Mouse (Mus musculus) lung, postnatal 0 days (tissue): Measurements from ENCODE around the gene Lbx2. TPM values are rescaled to one million over a fixed set of nuclear protein-coding genes. Genes with fewer than 3 reads are reported as not detected.

Source experiments
- ATAC-seq: fragments of 200-750 bp; cut with Nextera tagmentation; 2 replicates; pipeline ENCODE4 v1.8.0; 2017; ENCODE audit warnings: moderate library complexity
- DNase-seq: peaks from one replicate; pipeline ENCODE4 v3.0.0-alpha.2; 2016; ENCODE audit warnings: low spot score
- H3K27ac ChIP-seq: fragments of 300-500 bp; sonication (generic); 2 replicates; pipeline ENCODE4 v1.5.1; 2014; ENCODE audit warnings: antibody characterized with exemption, mild to moderate bottlenecking, low read length, mixed read lengths
- H3K27me3 ChIP-seq: fragments of 300-500 bp; sonication (generic); replicated peaks from 2 replicates; pipeline ENCODE4 v1.6.1; 2014; ENCODE audit warnings: low read length, mixed read lengths; ENCODE audit not compliant: insufficient read depth
- H3K36me3 ChIP-seq: fragments of 300-500 bp; sonication (generic); 2 replicates; pipeline ENCODE4 v1.6.1; 2014; ENCODE audit warnings: low read length, mixed read lengths; ENCODE audit not compliant: insufficient read depth
- H3K4me1 ChIP-seq: fragments of 300-500 bp; sonication (generic); 2 replicates; pipeline ENCODE4 v1.6.1; 2014; ENCODE audit warnings: antibody characterized with exemption, low read depth, low read length, mixed read lengths; ENCODE audit not compliant: insufficient read depth
- H3K4me2 ChIP-seq: fragments of 300-500 bp; sonication (generic); replicated peaks from 2 replicates; pipeline ENCODE4 v1.6.1; 2014; ENCODE audit warnings: low read depth, mild to moderate bottlenecking, low read length, moderate library complexity, mixed read lengths
- H3K4me3 ChIP-seq: fragments of 300-500 bp; sonication (generic); 2 replicates; pipeline ENCODE4 v1.5.1; 2014; ENCODE audit warnings: low read depth, low read length
- H3K9ac ChIP-seq: fragments of 300-500 bp; sonication (generic); replicated peaks from 2 replicates; pipeline ENCODE4 v1.6.1; 2014; ENCODE audit warnings: low read depth, mild to moderate bottlenecking
- H3K9me3 ChIP-seq: fragments of 300-500 bp; sonication (generic); 2 replicates; pipeline ENCODE4 v1.6.1; 2016; ENCODE audit warnings: low read length, mixed read lengths
- CTCF ChIP-seq: IDR thresholded peaks from 2 replicates; pipeline ENCODE4 v1.5.1; 2016; ENCODE audit warnings: antibody characterized with exemption, mild to moderate bottlenecking
- EP300 ChIP-seq: IDR thresholded peaks from 2 replicates; pipeline ENCODE4 v1.6.1; 2016; ENCODE audit warnings: antibody characterized with exemption, mild to moderate bottlenecking, control low read depth
- WGBS: fragments of 180-500 bp; shearing (Covaris S2); extraction: QIAGEN DNeasy Blood & Tissue Kit; methylation state at CpG from one replicate; pipeline ENCODE4 v1.1.7; 2014; 5-methylcytosine and 5-hydroxymethylcytosine counted together
- polyA plus RNA-seq: library from polyadenylated mRNA; unstranded; fragments of >200 nt; fragmentation: Nextera tagmentation; extraction: Ambion mirVana; gene quantifications from 2 replicates; pipeline ENCODE4 v1.2.1, GENCODE M21; 2015

Gene Lbx2
- polyA plus RNA-seq, 1 experiment from 2014 or later, result 1.9 TPM

GRCm38 (mm10) chr6:83116373-83117164, 30.4 kb downstream of the Lbx2 start:
- Histone ChIP-seq H3K9me3 (no peaks in the 10 kb centered on the region), H3K4me2 (peak overlapping the region; percentile 93), H3K36me3 (no peaks in the 10 kb centered on the region), H3K9ac (peak overlapping the region; percentile 55; the same call in 1 of the 2 replicates), H3K27me3 (no peaks in the 10 kb centered on the region), H3K27ac (no peak overlapping the region), H3K4me1 (peaks cover 11% of the 10 kb centered on the region), H3K4me3 (peak overlapping the region; percentile 67)
- DNase-seq, result no peak
- no peak for ATAC-seq
- TF ChIP-seq CTCF (no peak), EP300 (no peak)
- 65% methylated on average over 11 of the region's 11 CpGs for WGBS

GRCm38 (mm10) chr6:83117165-83117438, 30.9 kb downstream of the Lbx2 start:
- Histone ChIP-seq H3K27ac (no peak overlapping the region), H3K9ac (no peak overlapping the region), H3K36me3 (no peaks in the 10 kb centered on the region), H3K27me3 (no peaks in the 10 kb centered on the region), H3K4me3 (no peak overlapping the region), H3K9me3 (no peaks in the 10 kb centered on the region), H3K4me1 (peaks cover 14% of the 10 kb centered on the region), H3K4me2 (no peak overlapping the region)
- 82% methylated on average over 4 of the region's 4 CpGs for WGBS
- no peak for ATAC-seq
- DNase-seq, result no peak
- no peak for TF ChIP-seq EP300
- TF ChIP-seq CTCF, result no peak

DNA sequence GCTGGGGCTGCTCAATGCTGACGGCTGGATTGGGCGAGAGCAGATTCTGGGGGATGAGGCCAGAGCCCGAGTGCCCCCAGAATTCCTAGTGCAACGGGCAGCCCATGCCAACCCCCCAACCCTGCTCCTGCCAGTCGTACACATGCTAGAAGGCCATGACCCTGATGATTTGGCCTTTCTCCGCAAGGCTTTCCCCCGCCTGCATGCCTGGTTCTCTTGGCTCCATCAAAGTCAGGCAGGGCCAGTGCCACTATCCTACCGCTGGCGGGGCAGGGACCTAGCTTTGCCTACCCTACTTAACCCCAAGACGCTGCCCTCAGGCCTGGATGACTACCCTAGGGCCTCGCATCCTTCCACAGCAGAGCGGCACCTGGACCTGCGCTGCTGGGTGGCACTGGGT, 31.4 kb downstream of the Lbx2 start:
- H3K9ac ChIP-seq, result no peak overlapping the region
- H3K36me3 ChIP-seq, result no peaks in the 10 kb centered on the region
- whole genome bisulfite sequencing, result 91% methylated on average over 13 of the region's 13 CpGs
- DNase-seq, result no peak
- no peak overlapping the region for H3K4me2 ChIP-seq
- H3K27me3 ChIP-seq, result no peaks in the 10 kb centered on the region
- H3K4me3 ChIP-seq, result no peak overlapping the region
- no peak overlapping the region for H3K27ac ChIP-seq
- no peak for TF ChIP-seq CTCF
- no peak for TF ChIP-seq EP300
- no peak for ATAC-seq
- H3K9me3 ChIP-seq, result no peaks in the 10 kb centered on the region
- H3K4me1 ChIP-seq, result peaks cover 15% of the 10 kb centered on the region

DNA sequence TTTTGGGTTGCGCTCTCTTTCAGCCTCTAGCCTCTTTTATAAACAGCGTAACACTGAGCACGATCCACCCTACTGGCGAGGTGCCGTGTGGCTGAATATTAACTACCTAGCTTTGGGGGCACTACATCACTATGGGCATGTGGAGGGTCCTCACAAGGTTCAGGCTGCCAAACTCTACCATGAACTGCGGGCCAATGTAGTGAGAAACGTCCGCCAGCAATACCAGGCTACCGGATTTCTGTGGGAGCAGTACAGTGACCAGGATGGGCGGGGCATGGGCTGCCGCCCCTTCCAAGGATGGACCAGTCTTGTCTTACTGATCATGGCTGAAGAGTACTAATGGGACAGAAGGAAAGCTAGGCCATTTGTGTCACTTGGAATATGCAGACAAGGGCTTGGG, 32.2 kb downstream of the Lbx2 start:
- H3K4me2 ChIP-seq, result no peak overlapping the region
- no peaks in the 10 kb centered on the region for H3K9me3 ChIP-seq
- no peaks in the 10 kb centered on the region for H3K36me3 ChIP-seq
- no peak for DNase-seq
- peaks cover 15% of the 10 kb centered on the region for H3K4me1 ChIP-seq
- 80% methylated on average over 11 of the region's 11 CpGs for WGBS
- TF ChIP-seq CTCF (no peak), EP300 (no peak)
- no peak overlapping the region for H3K4me3 ChIP-seq
- ATAC-seq, result no peak
- no peaks in the 10 kb centered on the region for H3K27me3 ChIP-seq
- H3K9ac ChIP-seq, result no peak overlapping the region
- no peak overlapping the region for H3K27ac ChIP-seq

GRCm38 (mm10) chr6:83118825-83119733, 32.9 kb downstream of the Lbx2 start:
- H3K4me3 ChIP-seq, result no peak overlapping the region
- WGBS, result 72% methylated on average over 14 of the region's 14 CpGs
- DNase-seq, result no peak
- no peaks in the 10 kb centered on the region for H3K27me3 ChIP-seq
- ATAC-seq, result no peak
- H3K36me3 ChIP-seq, result no peaks in the 10 kb centered on the region
- no peak overlapping the region for H3K4me2 ChIP-seq
- no peak overlapping the region for H3K27ac ChIP-seq
- no peaks in the 10 kb centered on the region for H3K9me3 ChIP-seq
- TF ChIP-seq EP300, result no peak
- TF ChIP-seq CTCF, result no peak
- H3K9ac ChIP-seq, result no peak overlapping the region
- peaks cover 16% of the 10 kb centered on the region for H3K4me1 ChIP-seq

DNA sequence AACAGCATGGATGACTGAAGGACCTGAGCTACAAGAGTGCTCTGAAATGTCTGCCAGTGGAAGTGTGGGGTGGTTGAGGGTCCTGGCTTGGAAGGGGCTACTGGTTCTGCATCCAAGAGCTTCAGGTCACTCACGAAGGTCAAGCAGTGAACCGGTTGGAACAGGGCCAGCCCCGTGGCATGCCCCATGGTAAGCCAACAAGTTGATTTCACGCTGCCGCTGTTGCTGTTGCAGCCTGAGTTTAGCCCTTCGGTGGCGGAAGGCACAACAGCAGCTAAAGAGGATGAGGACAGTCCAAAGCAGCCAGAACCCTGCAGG, 33.5 kb downstream of the Lbx2 start:
- 75% methylated on average over 7 of the region's 7 CpGs for WGBS
- Histone ChIP-seq H3K27me3 (no peaks in the 10 kb centered on the region), H3K36me3 (no peaks in the 10 kb centered on the region), H3K4me2 (no peak overlapping the region), H3K9me3 (no peaks in the 10 kb centered on the region), H3K9ac (no peak overlapping the region), H3K27ac (no peak overlapping the region), H3K4me1 (peaks cover 21% of the 10 kb centered on the region), H3K4me3 (no peak overlapping the region)
- TF ChIP-seq EP300 (no peak), CTCF (no peak)
- DNase-seq, result no peak
- ATAC-seq, result no peak
